Mouse (Mus musculus) liver, adult 2 months (tissue): ENCODE results near the gene Zfp811. TPM values are rescaled to one million over a fixed set of nuclear protein-coding genes. Genes with fewer than 3 reads are reported as not detected.
A peak's percentile ranks its signal among the peaks of the same experiment; 100 is the strongest.

ENCODE experiments used
- DNase-seq: peaks from one replicate; pipeline ENCODE4 v3.0.0-alpha.2; 2011; ENCODE audit warnings: low read depth, low spot score; ENCODE audit errors: extremely low read depth
- H3K27ac ChIP-seq: fragments of 200-500 bp; replicated peaks from 2 replicates; pipeline ENCODE4 v1.5.1; 2012; ENCODE audit warnings: low read depth, mild to moderate bottlenecking, control low read depth, inconsistent platforms, low read length; ENCODE audit not compliant: insufficient read depth
- H3K27me3 ChIP-seq: fragments of 200-500 bp; 2 replicates; pipeline ENCODE4 v1.6.1; 2012; ENCODE audit warnings: mild to moderate bottlenecking, moderate library complexity, low read length, inconsistent platforms; ENCODE audit not compliant: control insufficient read depth, insufficient read depth
- H3K36me3 ChIP-seq: fragments of 200-500 bp; 2 replicates; pipeline ENCODE4 v1.6.1; 2012; ENCODE audit warnings: low read length, inconsistent platforms; ENCODE audit not compliant: control insufficient read depth, insufficient read depth
- H3K4me1 ChIP-seq: fragments of 200-500 bp; 2 replicates; pipeline ENCODE4 v1.6.1; 2011; ENCODE audit warnings: low read length; ENCODE audit not compliant: control insufficient read depth, insufficient read depth
- H3K4me3 ChIP-seq: fragments of 200-500 bp; 2 replicates; pipeline ENCODE4 v1.5.1; 2011; ENCODE audit warnings: low read depth, mild to moderate bottlenecking, control low read depth, low read length, moderate library complexity; ENCODE audit not compliant: insufficient read depth
- H3K79me2 ChIP-seq: fragments of 200-500 bp; 2 replicates; pipeline ENCODE4 v1.6.1; 2012; ENCODE audit warnings: inconsistent platforms, mild to moderate bottlenecking, low read length, moderate library complexity; ENCODE audit not compliant: control insufficient read depth, insufficient read depth
- H3K9ac ChIP-seq: fragments of 200-500 bp; 2 replicates; pipeline ENCODE4 v1.6.1; 2012; ENCODE audit warnings: low read depth, mild to moderate bottlenecking, control low read depth, inconsistent platforms, low read length
- CTCF ChIP-seq: fragments of 200-500 bp; IDR thresholded peaks from 2 replicates; pipeline ENCODE4 v1.5.1; 2011; ENCODE audit warnings: low read depth, low read length, control low read depth
- POLR2A ChIP-seq: fragments of 200-500 bp; IDR thresholded peaks from 2 replicates; pipeline ENCODE4 v1.6.1; 2011; ENCODE audit warnings: low read length, control low read depth; ENCODE audit not compliant: insufficient read depth; ENCODE audit errors: extremely low read depth
- WGBS: fragments of 180-500 bp; shearing (Covaris S2); methylation state at CpG from one replicate; pipeline ENCODE4 v1.1.7; 2018; 5-methylcytosine and 5-hydroxymethylcytosine counted together
- polyA plus RNA-seq: library from polyadenylated mRNA; depleted of rRNA; stranded (reverse); fragments of >200 nt; gene quantifications from 2 replicates; pipeline ENCODE4 v1.2.3, GENCODE M21; 2012; rRNA removed
- total RNA-seq: library from RNA; depleted of rRNA; stranded (reverse); fragments of >200 nt; gene quantifications from 2 replicates; pipeline ENCODE4 v1.2.3, GENCODE M21; 2014; rRNA removed

Zfp811 gene
- total and polyA plus RNA-seq, 2 experiments: 0.09 TPM; not detected in 1

DNA sequence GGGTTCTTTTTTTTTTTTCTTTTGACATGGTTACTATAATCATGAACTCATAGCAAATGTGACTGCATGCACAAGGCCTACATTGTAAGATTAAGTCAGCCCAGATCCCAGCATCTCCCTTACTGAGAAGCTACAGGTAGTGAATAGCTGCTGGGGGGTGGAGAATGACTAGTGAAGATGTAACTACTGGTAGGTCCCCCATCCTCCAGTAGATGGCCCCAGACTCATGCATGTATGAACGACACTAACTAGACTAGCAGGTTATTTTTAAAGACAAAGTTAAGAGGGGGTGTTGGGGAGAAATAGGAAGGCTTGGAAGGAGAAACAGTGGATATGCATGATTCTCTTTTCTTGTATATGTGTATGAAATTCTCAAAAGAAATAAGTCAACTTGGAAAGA lies 38.5 kb downstream of the Zfp811 start:
- DNase-seq: no peak

DNA sequence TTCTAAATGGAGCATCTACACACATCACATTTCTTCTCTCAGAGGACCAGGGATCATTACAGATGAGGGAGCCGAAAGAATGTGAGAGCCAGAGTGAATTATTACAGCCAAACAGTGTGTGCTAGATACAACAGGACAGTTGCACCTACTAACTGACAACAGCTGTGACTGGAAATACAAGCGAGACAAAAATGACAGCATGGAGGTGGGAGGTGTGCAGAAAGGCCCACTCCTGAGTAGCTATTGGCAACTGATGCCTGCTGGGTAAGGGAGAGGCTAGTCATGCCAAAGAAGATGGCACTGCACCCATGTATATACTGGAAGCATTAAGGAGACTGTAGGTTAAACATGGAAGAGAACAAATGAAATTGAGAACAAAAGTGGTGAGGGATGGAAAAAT lies 43.3 kb downstream of the Zfp811 start:
- Histone ChIP-seq H3K9ac (no peak overlapping the region), H3K36me3 (peaks cover 48% of the 10 kb centered on the region), H3K4me1 (no peaks in the 10 kb centered on the region), H3K27me3 (no peaks in the 10 kb centered on the region), H3K27ac (no peak overlapping the region), H3K79me2 (no peaks in the 10 kb centered on the region; the same call in 1 of the 2 replicates), H3K4me3 (no peak overlapping the region)
- TF ChIP-seq CTCF (no peak), POLR2A (no peak)
- no peak for DNase-seq
- 99% methylated on average over 2 of the region's 2 CpGs for WGBS

More for the DNA sequence above, 38.5 kb downstream of the Zfp811 start:
- no peak overlapping the region for H3K27ac ChIP-seq
- no peaks in the 10 kb centered on the region for H3K27me3 ChIP-seq
- H3K9ac ChIP-seq: no peak overlapping the region
- 38% methylated on average over 1 of the region's 1 CpGs for WGBS
- peaks cover 76% of the 10 kb centered on the region for H3K36me3 ChIP-seq
- H3K4me1 ChIP-seq: no peaks in the 10 kb centered on the region
- no peak for TF ChIP-seq POLR2A
- TF ChIP-seq CTCF: 0 out of 2 replicates have a peak, but pooled peaks have one; percentile 15
- H3K4me3 ChIP-seq: no peak overlapping the region
- H3K79me2 ChIP-seq: peaks cover 3% of the 10 kb centered on the region; the same call in 1 of the 2 replicates

DNA sequence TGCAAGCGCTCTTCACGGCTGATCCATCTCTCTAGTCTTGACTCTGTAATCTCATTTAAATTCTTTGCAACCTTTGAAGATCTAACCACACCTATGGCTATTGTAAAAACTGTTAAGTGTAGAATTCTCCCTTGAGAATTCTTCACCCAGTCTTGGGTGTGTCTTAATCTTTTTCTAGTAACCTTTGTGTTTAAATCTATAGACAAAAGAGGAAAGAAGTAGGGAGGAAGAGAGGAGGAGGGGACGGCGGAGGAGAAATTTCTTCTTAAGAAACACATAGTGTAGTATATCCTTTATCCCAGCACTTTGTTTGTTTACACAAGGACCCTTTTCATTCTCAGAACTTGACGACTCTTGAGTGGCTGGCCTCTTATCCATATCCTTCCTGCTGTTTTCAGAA lies 52.4 kb downstream of the Zfp811 start:
- WGBS: 67% methylated on average over 5 of the region's 5 CpGs
- Histone ChIP-seq H3K27me3 (no peaks in the 10 kb centered on the region), H3K27ac (no peak overlapping the region), H3K4me3 (no peak overlapping the region), H3K36me3 (no peaks in the 10 kb centered on the region), H3K79me2 (no peaks in the 10 kb centered on the region), H3K9ac (no peak overlapping the region), H3K4me1 (no peaks in the 10 kb centered on the region)
- TF ChIP-seq CTCF: no peak
- TF ChIP-seq POLR2A: no peak
- no peak for DNase-seq

DNA sequence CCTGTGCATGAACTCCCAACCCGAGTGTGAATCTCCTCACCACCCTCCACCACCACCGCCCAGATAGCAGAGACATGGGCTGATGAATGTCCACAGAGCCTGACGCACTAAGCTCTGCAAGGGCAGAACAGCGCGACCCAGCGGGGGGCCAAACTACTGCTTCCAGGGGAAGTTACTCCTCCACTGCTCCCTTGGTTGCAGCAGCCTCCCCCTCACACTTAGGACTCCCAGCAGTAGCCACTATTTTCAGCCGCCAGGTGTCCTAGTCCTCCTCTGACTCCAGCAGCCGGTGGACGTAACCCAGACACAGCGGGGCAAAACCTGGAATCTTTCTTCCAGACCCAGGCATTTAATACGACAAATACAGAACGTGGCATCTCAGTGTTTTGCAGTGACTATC lies 56.1 kb downstream of the Zfp811 start:
- no peaks in the 10 kb centered on the region for H3K36me3 ChIP-seq
- H3K27ac ChIP-seq: no peak overlapping the region
- no peak for TF ChIP-seq CTCF
- no peak for TF ChIP-seq POLR2A
- H3K27me3 ChIP-seq: no peaks in the 10 kb centered on the region
- no peak overlapping the region for H3K4me3 ChIP-seq
- DNase-seq: no peak
- H3K79me2 ChIP-seq: no peaks in the 10 kb centered on the region
- whole genome bisulfite sequencing: 35% methylated on average over 12 of the region's 12 CpGs
- H3K9ac ChIP-seq: no peak overlapping the region
- H3K4me1 ChIP-seq: no peaks in the 10 kb centered on the region

DNA sequence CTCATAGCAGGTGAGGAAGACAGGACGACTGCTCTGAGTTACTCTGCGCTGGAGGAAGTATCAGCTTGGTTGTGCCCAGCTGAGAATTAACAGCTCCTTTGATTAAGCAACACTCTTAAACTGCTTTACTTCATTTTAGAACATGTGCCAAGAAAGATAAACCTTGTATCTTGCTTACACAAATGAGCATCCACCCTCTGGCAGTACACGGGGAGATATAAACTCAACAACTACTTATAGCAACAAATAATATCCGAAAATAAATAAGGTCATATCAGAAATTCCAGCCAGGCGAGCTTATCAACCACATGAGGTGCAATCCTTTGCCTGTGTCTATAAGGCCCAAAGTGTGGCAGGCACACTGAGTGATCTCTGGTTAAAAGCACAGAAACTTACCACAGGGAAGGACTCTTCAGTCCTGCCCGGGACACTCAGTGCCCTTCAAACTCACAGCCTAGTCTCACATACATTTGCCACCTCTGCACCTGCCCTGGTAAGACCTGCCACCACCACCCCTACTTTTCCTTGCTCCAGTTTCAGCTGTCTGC lies 56.8 kb downstream of the Zfp811 start:
- no peak for DNase-seq
- WGBS: 75% methylated on average over 6 of the region's 6 CpGs
- H3K27me3 ChIP-seq: no peaks in the 10 kb centered on the region
- no peak overlapping the region for H3K27ac ChIP-seq
- H3K36me3 ChIP-seq: no peaks in the 10 kb centered on the region
- H3K79me2 ChIP-seq: no peaks in the 10 kb centered on the region
- no peak overlapping the region for H3K9ac ChIP-seq
- no peaks in the 10 kb centered on the region for H3K4me1 ChIP-seq
- no peak for TF ChIP-seq POLR2A
- no peak for TF ChIP-seq CTCF
- no peak overlapping the region for H3K4me3 ChIP-seq

DNA sequence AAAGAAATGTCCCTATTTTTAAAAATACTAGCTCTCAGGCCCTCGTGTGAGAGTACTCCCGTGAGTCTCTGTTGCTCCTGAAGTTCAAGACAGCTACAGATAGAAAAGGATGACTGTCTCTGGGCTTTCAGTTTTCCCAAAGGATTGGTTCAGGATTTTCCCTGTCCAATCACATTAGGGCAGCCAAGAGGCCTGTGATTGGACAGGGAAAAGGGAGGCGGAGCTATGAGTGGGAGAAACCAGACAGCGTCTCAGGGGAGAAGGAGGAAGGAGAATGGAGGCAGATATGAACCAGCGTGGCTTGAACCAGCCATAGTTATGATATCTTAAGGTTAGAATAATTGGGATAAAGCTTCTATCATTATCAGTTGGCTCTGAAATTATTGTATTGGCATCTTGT lies 59.1 kb downstream of the Zfp811 start:
- no peak for DNase-seq
- no peak for TF ChIP-seq CTCF
- WGBS: 52% methylated on average over 5 of the region's 5 CpGs

More for the DNA sequence above, 59.1 kb downstream of the Zfp811 start:
- H3K36me3 ChIP-seq: no peaks in the 10 kb centered on the region
- H3K27ac ChIP-seq: no peak overlapping the region
- no peaks in the 10 kb centered on the region for H3K4me1 ChIP-seq
- H3K79me2 ChIP-seq: no peaks in the 10 kb centered on the region
- H3K9ac ChIP-seq: no peak overlapping the region
- H3K4me3 ChIP-seq: no peak overlapping the region
- no peaks in the 10 kb centered on the region for H3K27me3 ChIP-seq

Other genes starting within 250 kb of the Zfp811 start
- gene Cyp4f37, start 188.6 kb downstream of the Zfp811 start, total RNA-seq: not detected in 2 replicates
- not detected in 2 replicates for gene Cyp4f37, start 188.6 kb downstream of the Zfp811 start, polyA plus RNA-seq
- not detected in 2 replicates for gene Cyp4f40, start 151.0 kb downstream of the Zfp811 start, total RNA-seq
- 0.07 TPM in 1 of 2 replicates, not detected in the other for gene Cyp4f40, start 151.0 kb downstream of the Zfp811 start, polyA plus RNA-seq
- gene Cyp4f15, start 124.3 kb downstream of the Zfp811 start, total RNA-seq: 161 and 210 TPM in 2 replicates
- 202 and 205 TPM in 2 replicates for gene Cyp4f15, start 124.3 kb downstream of the Zfp811 start, polyA plus RNA-seq
- 33.0 and 40.9 TPM in 2 replicates for gene Zfp871, start 21.6 kb downstream of the Zfp811 start, total RNA-seq
- gene Zfp871, start 21.6 kb downstream of the Zfp811 start, polyA plus RNA-seq: 6.7 and 8.1 TPM in 2 replicates
- 3.8 TPM in 2 replicates for gene Zfp799, start 20.3 kb upstream of the Zfp811 start, total RNA-seq
- gene Zfp799, start 20.3 kb upstream of the Zfp811 start, polyA plus RNA-seq: 1.2 and 3.2 TPM in 2 replicates
- gene Zfp870, start 81.7 kb upstream of the Zfp811 start, total RNA-seq: 2.4 and 2.7 TPM in 2 replicates
- 0.70 and 1.1 TPM in 2 replicates for gene Zfp870, start 81.7 kb upstream of the Zfp811 start, polyA plus RNA-seq
- gene Cyp4f14, start 107.4 kb upstream of the Zfp811 start, total RNA-seq: 332 and 362 TPM in 2 replicates
- gene Cyp4f14, start 107.4 kb upstream of the Zfp811 start, polyA plus RNA-seq: 529 and 597 TPM in 2 replicates
- 62.2 and 69.0 TPM in 2 replicates for gene Cyp4f13, start 137.5 kb upstream of the Zfp811 start, total RNA-seq
- 83.7 and 109 TPM in 2 replicates for gene Cyp4f13, start 137.5 kb upstream of the Zfp811 start, polyA plus RNA-seq
- 2.1 and 3.2 TPM in 2 replicates for gene Zfp472, start 155.9 kb upstream of the Zfp811 start, total RNA-seq
- 0.24 and 0.28 TPM in 2 replicates for gene Zfp472, start 155.9 kb upstream of the Zfp811 start, polyA plus RNA-seq
- gene Zfp952, start 183.2 kb upstream of the Zfp811 start, total RNA-seq: 3.4 and 4.5 TPM in 2 replicates
- gene Zfp952, start 183.2 kb upstream of the Zfp811 start, polyA plus RNA-seq: 1.0 and 1.4 TPM in 2 replicates
- gene Zfp763, start 223.5 kb upstream of the Zfp811 start, total RNA-seq: 3.0 and 3.9 TPM in 2 replicates
- 0.21 and 0.23 TPM in 2 replicates for gene Zfp763, start 223.5 kb upstream of the Zfp811 start, polyA plus RNA-seq